ENCODE assay signal across 29 mouse cellular contexts in genomic region chr12:113212326-113212924, GRCm38 (mm10). TPM values are rescaled to one million over a fixed set of nuclear protein-coding genes. Genes with fewer than 3 reads are reported as not detected.
DNase-seq lines count a peak whose midpoint lies in the region; ATAC-seq and TF ChIP-seq lines count a peak whose summit lies in the region.
"Had no signal": no experiment of that assay in that cellular context is flagged by ENCODE, and none has a peak within 500 bp of the region (broad histone marks: within the 10 kb centered on the region; RNA-seq: fewer than 3 reads in every experiment).

No protein-coding gene starts in this region.

- peak; percentile 71 to 75 for TF ChIP-seq EP300 in MEL (IDR thresholded peaks at IDR 0.05; ENCODE audit: low read depth in 1 of 2, low read length in 2 of 2)
- TF ChIP-seq EP300 in liver, postnatal 0 days (IDR thresholded peaks at IDR 0.05; ENCODE audit: low read depth): no peak

- no peak overlapping the region for H3K4me2 ChIP-seq in midbrain, embryonic 11.5 days
- H3K4me2 ChIP-seq in midbrain, embryonic 15.5 days: no peak overlapping the region
- H3K4me2 ChIP-seq in hindbrain, embryonic 12.5 days (replicated peaks): no peak overlapping the region
- H3K4me2 ChIP-seq in liver, postnatal 0 days (ENCODE audit: low read depth, low read length): no peak overlapping the region
- H3K4me2 ChIP-seq: embryonic facial prominence, embryonic 13.5 days; embryonic facial prominence, embryonic 15.5 days; forebrain, embryonic 12.5 days had no signal

- TF ChIP-seq RAD21 in MEL (IDR thresholded peaks at IDR 0.05; ENCODE audit: low read depth, low read length): no peak

- TF ChIP-seq POLR2A in MEL (IDR thresholded peaks at IDR 0.05; ENCODE audit: control insufficient read depth in 1 of 2, insufficient read depth in 1 of 2, low read depth in 1 of 2, low read length in 2 of 2, poor library complexity in 1 of 2): peak in 1 of 2 experiments; percentile 64; a peak in 2 of 4 replicates

- intact Hi-C loops in left cerebral cortex, postnatal 36 days (cut with DNase I): loop anchor here (10.0 kb wide), 1 partner anchor 772 kb away; no protein-coding TSS in a partner anchor

- peaks cover 17% of the 10 kb centered on the region for H3K79me2 ChIP-seq in MEL (ENCODE audit: control insufficient read depth, insufficient read depth, low read length, poor library complexity)

- no peaks in the 10 kb centered on the region for H3K4me1 ChIP-seq in midbrain, embryonic 11.5 days (ENCODE audit: control insufficient read depth, insufficient read depth, low read length)
- no peaks in the 10 kb centered on the region for H3K4me1 ChIP-seq in midbrain, embryonic 15.5 days
- peaks cover 22 to 40% of the 10 kb centered on the region in 2 experiments for H3K4me1 ChIP-seq in MEL (ENCODE audit: control insufficient read depth in 1 of 2, insufficient read depth in 2 of 2, low read length in 2 of 2)
- no peaks in the 10 kb centered on the region for H3K4me1 ChIP-seq in hindbrain, embryonic 12.5 days
- no peaks in the 10 kb centered on the region for H3K4me1 ChIP-seq in liver, postnatal 0 days (ENCODE audit: insufficient read depth)
- H3K4me1 ChIP-seq: embryonic facial prominence, embryonic 13.5 days; embryonic facial prominence, embryonic 15.5 days; forebrain, embryonic 10.5 days; forebrain, embryonic 12.5 days had no signal

- ATAC-seq in midbrain, embryonic 11.5 days (ENCODE audit: low FRiP score): no peak
- ATAC-seq in midbrain, embryonic 15.5 days (replicated peaks): no peak
- no peak for ATAC-seq in hindbrain, embryonic 12.5 days (ENCODE audit: low FRiP score)
- no peak for ATAC-seq in liver, postnatal 0 days
- ATAC-seq: activated CD4-positive, CD25-positive, alpha-beta regulatory T cell, adult 4 months; forebrain, embryonic 14.5 days; forebrain, embryonic 16.5 days; Patski had no signal

- WGBS in midbrain, embryonic 11.5 days: 90% methylated on average over 10 of the region's 10 CpGs
- WGBS in midbrain, embryonic 15.5 days: 90% methylated on average over 10 of the region's 10 CpGs
- WGBS in hindbrain, embryonic 12.5 days: 87% methylated on average over 10 of the region's 10 CpGs
- WGBS in liver, postnatal 0 days (ENCODE audit: insufficient replicate concordance): 64% methylated on average over 10 of the region's 10 CpGs

- H3K9ac ChIP-seq in midbrain, embryonic 11.5 days (ENCODE audit: low read length): no peak overlapping the region
- H3K9ac ChIP-seq in midbrain, embryonic 15.5 days: no peak overlapping the region
- peak overlapping the region; percentile 33 for H3K9ac ChIP-seq in MEL (ENCODE audit: control insufficient read depth, low read depth, low read length, poor library complexity, severe bottlenecking)
- no peak overlapping the region for H3K9ac ChIP-seq in hindbrain, embryonic 12.5 days
- no peak overlapping the region for H3K9ac ChIP-seq in liver, postnatal 0 days (replicated peaks)
- H3K9ac ChIP-seq: embryonic facial prominence, embryonic 13.5 days; embryonic facial prominence, embryonic 15.5 days; forebrain, embryonic 12.5 days had no signal

- H3K36me3 ChIP-seq in midbrain, embryonic 11.5 days (ENCODE audit: control insufficient read depth, insufficient read depth, low read length): no peaks in the 10 kb centered on the region
- H3K36me3 ChIP-seq in midbrain, embryonic 15.5 days (replicated peaks): no peaks in the 10 kb centered on the region
- peaks cover 8 to 26% of the 10 kb centered on the region in 2 experiments for H3K36me3 ChIP-seq in MEL (ENCODE audit: control insufficient read depth in 1 of 2, insufficient read depth in 2 of 2, low read length in 2 of 2)
- no peaks in the 10 kb centered on the region for H3K36me3 ChIP-seq in hindbrain, embryonic 12.5 days
- no peaks in the 10 kb centered on the region for H3K36me3 ChIP-seq in liver, postnatal 0 days (replicated peaks; ENCODE audit: insufficient read depth, low read length)
- H3K36me3 ChIP-seq: embryonic facial prominence, embryonic 13.5 days; embryonic facial prominence, embryonic 15.5 days; forebrain, embryonic 10.5 days; forebrain, embryonic 12.5 days; G1E had no signal

- H3K4me3 ChIP-seq in midbrain, embryonic 11.5 days (ENCODE audit: low read depth, low read length): no peak overlapping the region
- no peak overlapping the region for H3K4me3 ChIP-seq in midbrain, embryonic 15.5 days
- H3K4me3 ChIP-seq in MEL (ENCODE audit: control insufficient read depth in 1 of 2, insufficient read depth in 1 of 2, low read depth in 2 of 2, low read length in 2 of 2): peak overlapping the region in 1 of 2 experiments; percentile 48; a peak in 2 of 4 replicates
- H3K4me3 ChIP-seq in hindbrain, embryonic 12.5 days: no peak overlapping the region
- no peak overlapping the region for H3K4me3 ChIP-seq in liver, postnatal 0 days (ENCODE audit: low read depth, low read length)
- H3K4me3 ChIP-seq: embryonic facial prominence, embryonic 13.5 days; embryonic facial prominence, embryonic 15.5 days; erythroblast, embryonic 14.5 days; forebrain, embryonic 10.5 days; forebrain, embryonic 12.5 days had no signal

- H3K27me3 ChIP-seq in midbrain, embryonic 11.5 days (ENCODE audit: control insufficient read depth, insufficient read depth, low read length): no peaks in the 10 kb centered on the region
- H3K27me3 ChIP-seq in midbrain, embryonic 15.5 days (replicated peaks): 0 out of 2 replicates have a peak, but pooled peaks cover 2% of the 10 kb centered on the region
- no peaks in the 10 kb centered on the region for H3K27me3 ChIP-seq in MEL (ENCODE audit: control insufficient read depth in 1 of 2, insufficient read depth in 2 of 2, low read length in 2 of 2)
- no peaks in the 10 kb centered on the region for H3K27me3 ChIP-seq in hindbrain, embryonic 12.5 days
- no peaks in the 10 kb centered on the region for H3K27me3 ChIP-seq in liver, postnatal 0 days (ENCODE audit: insufficient read depth, low read length)
- H3K27me3 ChIP-seq: embryonic facial prominence, embryonic 13.5 days; embryonic facial prominence, embryonic 15.5 days; Patski had no signal

- H3K27ac ChIP-seq in midbrain, embryonic 11.5 days (ENCODE audit: low read depth, low read length): no peak overlapping the region
- no peak overlapping the region for H3K27ac ChIP-seq in midbrain, embryonic 15.5 days
- peak overlapping the region; percentile 71 for H3K27ac ChIP-seq in MEL (ENCODE audit: control insufficient read depth, low read depth, low read length)
- no peak overlapping the region for H3K27ac ChIP-seq in hindbrain, embryonic 12.5 days
- no peak overlapping the region for H3K27ac ChIP-seq in liver, postnatal 0 days (ENCODE audit: low read depth)
- H3K27ac ChIP-seq: embryonic facial prominence, embryonic 13.5 days; embryonic facial prominence, embryonic 15.5 days; forebrain, embryonic 10.5 days; forebrain, embryonic 12.5 days had no signal

- no peak for TF ChIP-seq CTCF in MEL (IDR thresholded peaks at IDR 0.05 in 2 of 3, conservative IDR thresholded peaks at IDR 0.05 in 1 of 3; ENCODE audit: control insufficient read depth in 1 of 3, insufficient read depth in 1 of 3, low read depth in 2 of 3, low read length in 3 of 3, poor library complexity in 1 of 3, severe bottlenecking in 1 of 3)
- no peak for TF ChIP-seq CTCF in liver, postnatal 0 days (IDR thresholded peaks at IDR 0.05; ENCODE audit: low read depth)

- DNase-seq in midbrain, embryonic 11.5 days (ENCODE audit: low spot score, missing footprints): peak; percentile 39
- peak; percentile 44 for DNase-seq in CD4-positive, CD25-positive, alpha-beta regulatory T cell, adult 2 months (ENCODE audit: low read depth, low spot score)
- peak; percentile 84 for DNase-seq in MEL (ENCODE audit: low read depth, low spot score)
- DNase-seq in induced T-regulatory cell, adult 2 months (ENCODE audit: low read depth): peak; percentile 78
- no peak for DNase-seq in liver, postnatal 0 days
- no peak for DNase-seq in left cerebral cortex, postnatal 36 days (ENCODE audit: low spot score in 2 of 2)
- DNase-seq: adrenal gland, postnatal 10 days; adrenal gland, postnatal 25 days; cerebellum, adult 11 months; cerebellum, adult 18-20 months; cerebellum, adult 8-10 months; cerebellum, adult 9-11 months; cerebellum, postnatal 14 days; cerebellum, postnatal 36 days; embryo, embryonic 11 days had no signal

- H3K9me3 ChIP-seq in midbrain, embryonic 11.5 days (ENCODE audit: control insufficient read depth, low read length): no peaks in the 10 kb centered on the region
- H3K9me3 ChIP-seq in midbrain, embryonic 15.5 days: no peaks in the 10 kb centered on the region
- H3K9me3 ChIP-seq in MEL (replicated peaks; ENCODE audit: insufficient read depth, low read length): no peaks in the 10 kb centered on the region
- no peaks in the 10 kb centered on the region for H3K9me3 ChIP-seq in hindbrain, embryonic 12.5 days (replicated peaks)
- H3K9me3 ChIP-seq in liver, postnatal 0 days (ENCODE audit: low read length): no peaks in the 10 kb centered on the region
- H3K9me3 ChIP-seq: embryonic facial prominence, embryonic 13.5 days; embryonic facial prominence, embryonic 15.5 days; forebrain, embryonic 10.5 days; forebrain, embryonic 12.5 days; G1E had no signal

TF ChIP-seq in MEL, 35 proteins besides CTCF, POLR2A, EP300 and RAD21 (continues in another document):
- TF ChIP-seq ZMIZ1 (IDR thresholded peaks at IDR 0.05; ENCODE audit: low read depth, low read length) (peak; percentile 77; the same call in 1 of the 2 replicates), ELF1 (IDR thresholded peaks at IDR 0.05; ENCODE audit: low read depth, low read length) (peak; percentile 55; the same call in 1 of the 2 replicates), SMC3 (IDR thresholded peaks at IDR 0.05; ENCODE audit: low read depth, low read length) (no peak)

RNA-seq across cellular contexts. Expression of gene Tmem121, which starts 26.7 kb away (rescaled TPM):
- polyA plus RNA-seq in midbrain, embryonic 11.5 days (2014; fragmentation: Nextera tagmentation; extraction: Ambion mirVana): 11.5 and 13.1 TPM in 2 replicates
- 44.9 and 50.6 TPM in 2 replicates for polyA plus RNA-seq in midbrain, embryonic 15.5 days (2015; fragmentation: Nextera tagmentation; extraction: Ambion mirVana)
- total RNA-seq in MEL (2012; rRNA removed): 14.4 and 17.0 TPM in 2 replicates
- polyA plus RNA-seq in MEL (2012; ENCODE audit: insufficient read depth in 1 of 2, insufficient read length in 2 of 2, low read depth in 1 of 2, low replicate concordance in 2 of 2, missing spikeins in 1 of 2): 10 to 100 TPM in 1 of 2 experiments, not detected in 1; 35.2 TPM
- 22.9 and 23.2 TPM in 2 replicates for polyA plus RNA-seq in hindbrain, embryonic 12.5 days (2016; fragmentation: Nextera tagmentation; extraction: Ambion mirVana)
- polyA plus RNA-seq in liver, postnatal 0 days (2015; fragmentation: Nextera tagmentation; extraction: Ambion mirVana): 0.20 and 0.21 TPM in 2 replicates
- total RNA-seq in left cerebral cortex, postnatal 36 days (2021): 10 to 100 TPM; 24.9 to 31.1 TPM
- total RNA-seq: CH12.LX; common myeloid progenitor, adult 5-6 weeks; G1E had no signal
- polyA plus RNA-seq: activated CD4-positive, CD25-positive, alpha-beta regulatory T cell, adult 4 months; erythroblast, embryonic 14.5 days; G1E had no signal

RNA-seq across cellular contexts. Expression of gene Tedc1, which starts 56.2 kb away (rescaled TPM):
- 25.6 and 31.5 TPM in 2 replicates for polyA plus RNA-seq in midbrain, embryonic 11.5 days (2014; fragmentation: Nextera tagmentation; extraction: Ambion mirVana)
- polyA plus RNA-seq in midbrain, embryonic 15.5 days (2015; fragmentation: Nextera tagmentation; extraction: Ambion mirVana): 12.7 and 16.3 TPM in 2 replicates
- total RNA-seq in MEL (2012; rRNA removed): 40.6 and 50.7 TPM in 2 replicates
- 10 to 100 TPM in 1 of 2 experiments, not detected in 1; 74.7 TPM for polyA plus RNA-seq in MEL (2012; ENCODE audit: insufficient read depth in 1 of 2, insufficient read length in 2 of 2, low read depth in 1 of 2, low replicate concordance in 2 of 2, missing spikeins in 1 of 2)
- 34.1 and 38.5 TPM in 2 replicates for polyA plus RNA-seq in hindbrain, embryonic 12.5 days (2016; fragmentation: Nextera tagmentation; extraction: Ambion mirVana)
- 3.9 and 4.6 TPM in 2 replicates for polyA plus RNA-seq in liver, postnatal 0 days (2015; fragmentation: Nextera tagmentation; extraction: Ambion mirVana)
- 1 to 10 TPM; 1.5 to 2.1 TPM for total RNA-seq in left cerebral cortex, postnatal 36 days (2021)

Comparison
In these comparisons a context has a peak if more than half of its experiments do, and no peak if none do; other contexts are left out.
1. DNase-seq: peak in midbrain, embryonic 11.5 days (single experiment), CD4-positive, CD25-positive, alpha-beta regulatory T cell, adult 2 months (single experiment), MEL (single experiment) and induced T-regulatory cell, adult 2 months (single experiment); none in liver, postnatal 0 days (single experiment) and left cerebral cortex, postnatal 36 days (0 of 2).